Mouse (Mus musculus) layer of hippocampus, postnatal 14 days (tissue): Measurements from ENCODE around the gene S100a11. TPM values are rescaled to one million over a fixed set of nuclear protein-coding genes. Genes with fewer than 3 reads are reported as not detected.
"Not testable (repeated sequence)": the region's sequence is repeated elsewhere in the genome, so short reads cannot be mapped to it uniquely, and the experiment has no call there.

Experiments used
- DNase-seq, 2 experiments: peaks; one replicate each; pipeline ENCODE4 v3.0.0; 2021 to 2022; ENCODE audit warnings: low spot score in 2 of 2, mixed read lengths in 1 of 2
- total RNA-seq, 2 experiments: library from RNA; stranded (reverse); gene quantifications; 2 replicates each; pipeline ENCODE4 v1.2.3; 2021

Gene S100a11
- total RNA-seq, 2 experiments from 2014 or later = 11.8 to 17.4 TPM

DNA sequence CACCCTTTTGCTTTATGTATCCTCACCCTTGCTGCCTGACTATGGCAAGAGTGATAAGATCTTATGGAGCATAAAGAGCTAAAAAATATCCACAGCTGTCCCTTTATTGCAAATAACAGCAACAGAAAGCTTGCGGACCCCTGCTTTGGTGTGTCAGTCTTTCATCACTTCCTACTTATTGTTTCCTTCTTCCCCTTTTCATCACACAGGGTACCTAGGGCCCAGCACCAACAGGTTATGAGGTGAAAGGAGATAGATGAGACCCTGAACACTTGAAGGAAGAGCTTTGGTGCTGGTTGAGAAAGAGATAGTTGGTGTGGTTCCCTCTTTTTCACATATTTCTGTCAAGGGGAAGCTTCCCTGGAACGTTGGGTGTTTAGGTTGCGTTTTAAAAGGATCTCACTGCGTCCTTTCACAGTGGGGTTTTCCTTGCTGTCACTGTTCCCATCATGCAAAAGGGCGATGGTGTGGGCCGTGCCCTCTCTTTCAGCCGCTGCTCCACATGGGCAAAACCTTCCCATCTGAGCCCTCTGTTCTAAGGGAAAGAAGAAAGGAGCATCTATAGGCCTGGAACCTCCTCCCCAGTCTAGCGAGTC is 1.3 kb downstream of the S100a11 start:
- no peak for DNase-seq

DNA sequence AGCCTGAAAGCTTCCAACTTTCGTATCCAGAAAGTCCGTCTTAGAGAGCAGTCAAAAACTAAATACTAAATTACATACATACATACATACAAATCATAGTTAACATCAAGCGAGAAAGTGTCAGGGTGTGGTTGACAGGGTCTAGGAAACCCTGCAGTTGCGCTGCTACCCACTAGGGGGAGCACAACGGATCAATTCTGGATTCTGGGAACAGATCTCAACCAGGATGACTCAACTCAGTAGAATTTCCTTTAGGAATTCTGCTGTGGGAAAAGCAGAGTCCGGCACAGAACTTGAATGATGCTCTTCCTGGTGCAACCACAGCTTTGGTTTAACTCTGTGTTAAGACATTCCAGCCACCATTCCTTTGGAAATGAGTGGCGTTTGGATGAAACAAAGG is 2.3 kb downstream of the S100a11 start:
- peak; percentile 47 to 50 for DNase-seq

DNA sequence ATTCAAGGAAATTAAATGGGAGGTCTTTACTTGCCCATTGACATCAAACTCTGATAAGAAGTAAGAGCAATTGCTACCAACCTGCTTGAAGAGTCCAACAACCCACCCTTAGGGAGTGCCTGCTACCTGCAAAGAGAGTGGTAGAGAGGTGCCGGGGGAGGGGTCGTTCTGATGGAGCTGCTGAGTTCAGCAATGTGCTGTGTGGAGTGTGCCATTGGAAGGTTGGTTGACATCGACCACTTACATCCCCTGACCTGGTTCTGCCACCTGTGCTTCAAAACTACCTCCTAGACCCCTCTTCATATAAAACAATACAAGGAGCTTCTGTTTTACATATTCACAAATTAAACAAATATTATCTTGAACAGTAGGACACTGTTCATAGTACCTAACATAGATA is 7.0 kb downstream of the S100a11 start:
- no peak for DNase-seq

DNA sequence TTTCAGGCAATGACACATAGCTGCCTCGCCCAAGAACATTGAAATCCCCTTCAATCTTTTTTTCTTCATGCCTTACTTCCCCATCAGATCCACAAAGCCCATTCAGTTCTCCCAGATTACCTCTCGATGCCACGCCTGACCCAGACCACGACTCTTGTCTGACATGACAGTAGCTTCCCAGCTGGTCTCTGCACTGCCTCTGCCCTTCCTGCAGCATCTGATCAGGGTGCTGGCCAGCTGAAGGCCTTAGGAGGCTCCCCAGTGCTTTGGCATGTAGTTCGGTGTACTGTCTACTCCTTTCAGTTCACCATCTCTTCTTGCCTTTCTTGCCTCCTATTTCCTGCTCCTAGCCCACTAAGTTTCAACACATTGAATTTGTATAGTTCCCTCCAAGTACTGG is 8.5 kb downstream of the S100a11 start:
- no peak for DNase-seq

DNA sequence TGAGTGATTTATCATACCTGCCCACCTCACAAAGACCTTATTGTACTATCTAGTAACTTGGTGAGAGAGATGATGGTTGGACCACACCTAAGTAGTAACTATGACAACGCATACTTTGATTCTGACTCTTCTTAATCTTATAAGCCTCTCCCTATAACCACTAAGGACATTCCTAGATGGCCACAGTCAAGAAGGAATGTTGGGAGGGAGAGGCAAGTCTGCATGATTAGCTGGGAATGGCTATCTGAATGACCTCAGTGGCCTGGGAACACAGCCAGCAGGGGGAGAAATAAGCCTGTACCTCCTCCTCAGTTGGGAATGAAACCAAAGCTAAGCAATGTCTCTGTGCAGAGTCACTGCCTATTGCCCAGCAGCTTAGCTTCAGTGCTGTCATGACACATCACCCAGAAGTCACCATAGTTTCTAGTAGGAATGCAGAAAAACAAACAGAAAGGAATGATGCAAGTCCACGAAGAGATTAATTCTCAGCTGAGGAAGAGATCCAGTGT is 16.8 kb downstream of the S100a11 start:
- DNase-seq = no peak

DNA sequence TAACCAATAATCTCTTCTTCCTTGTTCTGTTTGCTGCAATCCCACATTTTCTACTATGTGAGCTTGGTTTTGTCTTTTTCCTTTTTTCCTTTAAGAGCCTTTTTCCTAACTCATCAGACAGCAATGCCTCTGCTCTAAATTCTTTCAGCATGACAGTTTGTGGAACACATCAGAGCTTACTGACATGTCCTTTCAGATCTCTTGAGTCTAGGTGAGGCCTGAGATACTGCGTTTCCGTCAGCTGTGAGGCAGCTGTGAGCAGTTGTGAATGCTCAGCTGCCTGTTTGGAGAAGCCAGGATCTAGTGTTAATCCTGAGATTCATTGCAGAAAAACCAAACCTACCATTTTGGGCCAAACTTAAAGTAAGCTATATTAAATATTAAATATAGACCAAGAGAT is 18.2 kb downstream of the S100a11 start:
- no peak for DNase-seq

DNA sequence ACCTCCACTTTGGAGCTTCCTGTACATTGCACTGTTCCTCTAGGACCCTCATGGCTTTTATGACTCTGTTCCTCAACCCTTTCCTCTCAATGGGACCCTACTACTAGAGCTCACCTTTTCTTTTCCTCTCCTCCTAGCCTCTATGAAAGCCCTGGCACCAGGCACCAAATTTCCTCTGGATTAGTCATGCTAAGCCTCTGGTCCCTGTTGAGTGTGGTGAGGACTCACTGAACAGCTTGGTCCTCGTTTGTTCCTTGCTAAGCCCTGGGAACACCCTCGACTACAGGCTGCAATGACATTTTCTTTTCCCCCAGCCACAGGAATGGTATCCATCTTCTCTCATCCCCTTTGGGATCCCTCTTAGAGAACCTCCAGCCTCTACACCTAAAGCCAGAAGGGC is 21.2 kb downstream of the S100a11 start:
- DNase-seq = no peak

DNA sequence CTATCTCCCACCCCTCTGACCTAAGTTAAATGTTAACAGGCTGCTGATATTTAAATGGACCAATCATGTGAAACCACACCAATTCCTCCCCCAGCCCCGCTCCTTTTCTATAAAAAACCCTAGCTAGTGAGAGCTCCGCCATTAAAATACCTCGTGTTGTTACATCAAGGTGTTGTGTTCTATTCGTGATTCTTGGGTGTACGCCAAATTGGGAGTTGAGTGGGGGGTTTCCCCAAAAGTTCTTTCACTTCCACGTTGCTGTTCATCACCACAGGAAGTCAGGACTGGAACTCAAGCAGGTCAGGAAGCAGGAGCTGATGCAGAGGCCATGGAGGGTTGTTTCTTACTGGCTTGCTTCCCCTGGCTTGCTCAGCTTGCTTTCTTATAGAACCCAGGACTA is 23.9 kb downstream of the S100a11 start:
- DNase-seq = not testable (repeated sequence)

DNA sequence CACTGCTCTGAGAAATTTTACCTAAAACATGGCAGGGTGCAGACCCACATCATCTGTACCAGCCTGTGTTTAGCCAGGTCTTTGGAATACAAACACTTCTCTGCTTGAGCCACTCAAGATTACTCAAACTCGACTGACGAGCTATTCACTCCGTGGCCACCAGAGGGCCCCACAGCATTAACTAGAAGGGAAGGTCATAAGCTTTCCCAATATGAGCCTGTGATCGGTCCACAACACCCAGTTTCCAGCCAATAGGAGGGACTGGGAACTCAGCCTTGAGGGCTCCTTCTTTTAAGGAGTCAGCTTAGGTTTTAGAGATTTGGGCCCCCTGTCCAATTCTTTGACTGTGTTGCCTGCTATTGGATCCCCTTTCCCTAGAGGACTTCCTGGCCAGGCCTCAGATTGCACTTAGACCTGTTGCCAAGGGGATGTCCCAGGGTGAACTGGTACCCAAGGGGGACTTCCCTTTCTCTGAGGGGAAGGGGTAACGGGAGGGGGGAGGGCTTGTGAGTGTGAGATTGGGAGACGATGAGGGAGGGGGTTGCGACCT is 26.9 kb downstream of the S100a11 start:
- peak; percentile 73 to 76 for DNase-seq

DNA sequence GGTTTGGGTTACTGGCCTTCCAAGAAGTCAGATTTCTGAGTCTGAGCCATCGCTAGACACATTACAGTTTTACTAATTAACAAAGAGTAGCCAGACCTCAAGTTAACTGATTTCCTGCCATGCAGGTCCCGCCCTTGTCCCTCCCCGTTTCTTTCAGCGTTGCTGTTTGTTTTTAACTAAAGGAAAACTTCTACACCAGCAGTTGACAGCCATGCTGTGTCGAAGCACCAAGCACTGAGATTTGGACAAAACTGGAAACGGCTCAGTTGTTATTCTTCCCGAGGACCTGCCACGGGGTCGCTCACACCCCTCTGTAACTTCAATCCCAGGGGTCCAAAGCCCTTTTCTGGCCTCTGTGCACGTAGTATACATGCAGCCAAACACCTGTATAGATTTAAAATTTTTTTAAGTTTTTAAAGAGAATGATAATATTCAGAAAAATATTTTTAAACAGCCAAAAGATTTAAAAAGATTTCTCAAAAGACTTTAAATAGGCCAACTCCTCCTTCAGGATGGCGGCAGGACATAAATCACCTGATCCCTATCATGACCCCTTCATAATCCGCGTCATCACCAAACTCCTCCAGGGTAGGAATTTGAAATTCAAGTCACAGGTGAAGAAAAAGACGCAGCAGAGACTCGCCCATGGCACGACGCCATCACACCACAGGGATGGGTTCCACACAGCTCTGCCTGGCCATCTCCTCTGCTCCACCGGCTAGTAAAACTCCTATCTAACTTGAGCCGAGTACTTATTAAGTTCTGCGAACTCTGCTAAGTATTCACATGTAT is 27.7 kb downstream of the S100a11 start:
- no peak for DNase-seq

DNA sequence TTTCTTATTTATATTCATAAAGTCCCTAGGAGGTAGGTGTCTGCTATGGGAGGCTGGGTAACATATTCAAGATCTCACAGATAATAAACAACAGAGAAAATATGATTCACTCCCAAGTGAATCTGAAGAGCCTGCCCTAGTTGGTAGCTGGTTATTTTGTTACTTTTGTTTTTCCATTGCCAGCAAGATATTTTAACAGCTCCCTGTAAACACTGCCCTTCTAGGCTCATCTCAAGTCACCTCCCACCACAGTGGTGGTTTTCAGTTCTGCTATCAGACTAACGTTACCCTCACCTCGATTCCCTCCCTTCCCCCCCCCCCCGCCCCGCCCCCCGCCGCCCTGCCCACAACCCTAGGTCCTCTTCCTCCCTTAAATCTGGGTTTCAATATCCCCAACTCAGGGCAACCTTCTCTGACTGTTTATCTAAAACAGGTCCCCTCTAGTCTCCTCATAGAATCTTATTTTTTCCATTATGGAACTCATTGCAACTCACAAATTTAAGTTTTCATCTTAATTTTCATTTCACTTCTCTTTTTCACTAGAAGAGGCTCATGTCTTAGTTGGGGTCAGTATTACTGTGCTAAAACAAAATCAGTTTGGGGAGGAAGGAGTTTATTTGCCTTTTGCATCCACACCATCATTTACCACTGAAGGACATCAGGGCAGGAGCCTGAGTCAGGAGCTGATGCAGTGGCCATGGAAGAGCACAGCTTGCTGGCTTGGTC is 28.4 kb downstream of the S100a11 start:
- no peak for DNase-seq

DNA sequence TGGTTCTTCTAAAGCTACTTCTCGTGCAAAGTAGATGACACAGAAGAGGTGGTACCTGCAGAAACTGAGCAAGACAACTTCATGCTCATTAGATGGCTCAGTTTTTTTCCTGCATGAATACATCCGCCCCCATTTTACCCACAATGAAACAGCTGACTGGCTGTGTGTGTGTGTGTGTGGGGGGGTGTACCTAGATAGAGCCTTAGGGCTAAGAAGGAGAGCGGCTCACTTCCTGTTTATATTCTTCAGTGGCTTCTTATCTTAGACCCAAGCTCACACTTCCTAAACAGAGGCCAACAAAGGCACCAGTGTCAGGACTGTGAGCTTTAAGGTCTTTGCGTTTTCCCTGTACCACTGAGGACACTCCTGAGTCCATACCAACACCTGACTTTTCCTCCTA is 29.7 kb downstream of the S100a11 start:
- DNase-seq = no peak

DNA sequence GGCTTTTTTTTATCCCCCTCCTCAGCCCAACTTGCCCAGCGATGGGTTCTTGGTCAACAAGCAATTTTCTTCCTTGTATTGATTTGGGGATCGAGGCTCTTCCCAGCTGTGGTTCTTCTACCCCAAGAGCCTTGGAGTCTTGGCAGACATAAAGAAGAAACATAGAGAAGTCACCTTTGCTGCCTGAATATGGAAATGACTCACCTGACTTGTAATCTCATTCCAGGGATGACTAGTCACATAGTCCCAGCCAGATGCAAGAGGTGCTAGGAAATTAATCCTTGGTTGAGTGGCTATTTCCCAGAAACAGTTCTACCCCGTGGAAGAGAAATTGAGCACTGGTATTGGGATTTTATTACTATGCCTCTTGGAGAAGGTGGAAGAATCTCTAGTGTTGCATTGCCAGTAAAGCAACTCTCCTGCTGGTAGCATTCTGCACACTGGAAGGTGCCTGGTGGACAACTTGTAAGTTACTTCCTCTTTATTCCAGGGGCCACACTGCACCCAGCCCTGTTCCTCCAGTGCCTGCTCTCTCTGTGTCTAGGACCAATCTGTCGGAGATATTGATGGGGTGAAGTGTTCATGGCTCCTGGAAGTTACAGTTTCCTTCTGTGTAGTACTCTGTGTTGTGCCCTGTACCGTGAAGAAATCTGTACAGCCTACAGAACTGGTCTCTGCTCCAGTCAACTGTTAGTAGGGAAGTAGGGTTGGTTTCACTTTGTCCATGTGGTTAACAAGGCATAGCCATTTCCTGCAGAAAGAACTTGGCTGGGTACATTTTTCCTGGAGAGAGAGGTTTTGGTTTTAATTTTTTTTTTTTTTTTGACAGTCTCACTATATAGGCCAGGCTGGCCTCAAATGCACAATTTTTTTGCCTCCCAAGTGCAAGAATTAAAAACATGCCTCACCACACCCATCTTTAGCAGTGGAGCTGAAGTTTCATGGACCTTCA is 31.9 kb downstream of the S100a11 start:
- DNase-seq = no peak

DNA sequence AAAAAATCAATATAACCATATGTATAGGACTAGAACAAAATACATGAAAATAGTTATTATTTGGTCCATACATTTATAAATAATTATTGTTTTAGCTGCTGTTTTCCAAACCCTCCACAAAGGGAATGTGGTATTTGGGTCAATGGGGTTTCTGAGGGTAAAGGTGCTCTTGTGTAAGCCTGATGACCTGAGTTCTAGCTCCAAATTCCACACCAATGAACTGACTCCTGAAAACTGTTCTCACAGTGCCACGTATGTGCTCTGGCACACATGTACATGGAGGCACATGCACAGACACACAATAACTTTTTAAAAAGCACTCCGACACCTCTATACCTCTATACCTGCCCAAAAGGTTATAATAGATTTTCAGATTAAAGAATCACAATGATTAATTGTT is 33.0 kb downstream of the S100a11 start:
- DNase-seq = no peak

DNA sequence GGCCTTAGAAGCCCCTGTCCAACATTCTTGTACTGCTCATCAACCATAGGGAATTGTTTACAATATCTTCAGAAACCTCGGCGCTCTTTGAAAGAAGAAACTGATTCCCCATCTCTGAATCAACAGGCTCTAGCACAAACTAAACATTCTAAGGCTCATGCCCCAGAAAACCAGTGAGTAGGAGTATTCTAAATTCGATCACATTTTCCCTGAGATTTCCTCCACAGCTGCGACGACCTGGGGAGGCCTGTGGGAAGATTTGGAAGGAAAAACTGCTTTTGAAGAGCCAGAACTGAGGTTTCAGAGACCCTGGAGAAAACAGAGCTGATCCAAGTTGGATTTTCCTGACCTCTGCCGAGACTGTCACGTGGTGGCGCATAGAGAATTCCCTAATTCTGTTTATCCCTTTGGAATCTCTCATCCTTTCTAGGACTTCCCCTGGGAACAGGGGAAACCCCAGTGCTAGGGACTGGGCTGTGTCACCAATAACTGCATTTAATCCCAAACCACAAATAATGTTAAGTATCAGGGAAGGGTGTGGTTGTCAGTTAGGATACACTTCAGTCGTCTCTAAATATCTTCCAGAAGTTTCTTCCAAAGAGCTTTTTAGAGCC is 33.6 kb downstream of the S100a11 start:
- no peak for DNase-seq

DNA sequence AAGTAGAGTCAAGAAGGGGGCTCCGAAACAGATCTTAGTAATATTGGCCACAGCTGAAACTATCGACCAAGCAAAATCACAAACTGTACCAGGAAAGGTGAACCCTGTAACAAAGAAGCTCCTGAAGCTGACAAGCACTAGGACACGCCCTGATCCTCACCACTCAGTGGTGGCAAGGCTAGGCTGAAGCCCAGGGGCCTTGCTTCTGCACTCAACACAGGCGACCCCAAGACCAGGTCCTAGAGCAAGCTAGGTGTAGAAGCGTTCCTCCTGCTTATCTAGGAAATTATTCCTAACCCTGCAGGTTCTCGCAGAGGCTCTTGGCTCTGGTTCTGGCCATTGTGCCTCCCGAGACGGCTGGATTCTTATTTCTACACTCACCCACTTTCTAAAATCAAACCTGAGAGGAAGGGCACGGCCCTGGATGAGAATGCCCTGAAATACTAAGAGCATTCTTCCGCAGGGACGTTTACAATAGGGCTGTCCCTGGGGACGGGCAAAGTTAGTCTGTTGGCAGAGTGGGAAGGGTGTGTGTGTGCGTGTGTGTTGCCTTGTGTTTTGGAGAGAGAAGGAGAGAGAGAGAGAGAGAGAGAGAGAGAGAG is 34.2 kb downstream of the S100a11 start:
- DNase-seq = no peak

DNA sequence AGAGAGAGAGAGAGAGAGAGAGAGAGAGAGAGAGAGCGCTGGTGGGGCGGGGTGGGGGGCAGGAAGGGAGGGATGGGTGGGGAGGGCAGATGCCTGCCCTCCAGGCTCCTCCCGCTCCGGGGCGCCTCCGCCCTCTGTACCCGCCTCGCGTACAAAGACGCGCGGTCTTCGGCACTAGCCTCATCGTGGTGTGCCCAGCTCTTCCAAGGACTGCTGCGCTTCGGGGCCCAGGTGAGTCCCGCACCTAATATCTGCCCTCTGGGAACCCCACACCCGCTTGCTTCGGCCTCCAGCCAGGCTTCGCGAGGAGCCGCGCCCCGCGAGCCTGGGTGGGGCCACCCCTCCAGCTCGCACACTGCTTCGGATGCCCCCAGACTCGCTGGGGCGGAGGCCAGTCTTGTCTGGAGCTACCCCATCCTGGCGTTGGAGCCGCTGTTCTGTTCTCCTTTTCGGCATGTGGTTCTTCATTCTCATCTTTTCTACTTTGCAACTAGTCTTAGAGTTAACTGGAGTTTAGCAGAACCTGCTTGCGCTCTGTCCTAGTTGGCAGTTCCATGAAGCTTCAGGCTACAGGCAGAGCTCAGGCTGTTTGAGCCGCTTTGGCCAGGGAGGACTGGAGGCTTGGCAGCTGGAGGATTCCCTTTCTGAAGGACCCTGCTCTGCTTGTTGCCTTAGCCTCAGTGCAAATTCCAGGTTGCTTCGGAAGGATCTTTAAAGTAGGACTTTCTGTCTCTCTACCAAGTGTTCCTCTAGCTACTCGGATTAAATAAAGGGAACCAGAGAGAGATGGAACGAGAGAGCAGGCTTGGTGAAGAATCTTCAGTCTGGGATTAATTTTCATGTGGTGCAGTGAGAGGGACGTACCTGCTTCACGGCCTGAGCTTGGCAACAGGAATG is 34.9 kb downstream of the S100a11 start, which contains the start of gene S100a10:
Gene S100a10 (plus strand): TSS at position 100 of the 897 bp plus-strand sequence.
- peak in 1 of 2 experiments; percentile 13 for DNase-seq

DNA sequence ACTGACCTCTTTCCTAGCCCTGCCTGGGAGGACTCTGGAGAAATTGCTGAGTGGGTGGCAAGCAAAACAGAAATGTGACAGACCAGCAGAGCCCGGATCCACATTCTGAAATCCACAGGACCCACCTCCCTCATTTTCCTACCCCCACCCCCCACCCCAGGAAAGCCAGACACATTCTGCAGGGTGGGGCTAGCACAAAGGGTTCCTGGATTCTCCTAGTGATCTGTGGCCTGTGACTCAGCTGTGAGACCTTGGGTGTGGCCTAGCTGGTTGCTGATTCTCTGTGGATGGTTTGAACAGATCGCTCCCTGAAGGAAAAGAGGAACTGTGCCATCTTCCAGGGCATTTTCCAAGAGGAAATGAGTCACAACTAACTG is 35.6 kb downstream of the S100a11 start:
- DNase-seq = peak in 1 of 2 experiments; percentile 19

DNA sequence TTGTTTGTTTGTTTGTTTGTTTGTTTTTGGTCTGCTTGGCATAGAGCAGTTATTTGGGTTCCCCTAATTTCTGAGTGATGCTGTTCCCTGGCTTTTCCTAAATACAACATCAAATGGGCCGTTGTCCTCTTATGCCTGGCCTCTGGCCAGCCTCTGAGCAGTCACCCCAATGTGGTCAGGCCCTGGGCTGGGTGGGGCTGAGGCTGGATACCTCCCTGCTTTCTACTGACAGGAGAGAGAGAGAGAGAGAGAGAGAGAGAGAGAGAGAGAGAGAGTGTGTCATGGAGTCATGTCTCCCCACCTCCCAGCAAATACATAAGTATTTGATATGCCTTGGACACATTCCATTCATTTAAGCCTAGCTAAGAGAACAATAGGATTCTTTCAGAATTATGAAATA is 36.3 kb downstream of the S100a11 start:
- DNase-seq = no peak
